Mouse (Mus musculus): Measurements from ENCODE around the gene Nefh.

GRCm38 (mm10) chr11:4983538-4983937 is 35.7 kb upstream of the Nefh start:
- TF ChIP-seq CTCF (IDR thresholded peaks at IDR 0.05; ENCODE audit: low read depth) (no peak), EP300 (IDR thresholded peaks at IDR 0.05; ENCODE audit: low read depth) (no peak)

Data from liver, postnatal 0 days (tissue).